Mouse (Mus musculus): Measurements from ENCODE around the gene Zdhhc22.
A peak's percentile ranks its signal among the peaks of the same experiment; 100 is the strongest.

Gene Zdhhc22

GRCm38 (mm10) chr12:86989890-86990754, at the start of gene Zdhhc22:
TSS of gene Zdhhc22 (minus strand) at chr12:86990430.
- peak; percentile 69 for DNase-seq (ENCODE audit: low read depth, low spot score)

DNA sequence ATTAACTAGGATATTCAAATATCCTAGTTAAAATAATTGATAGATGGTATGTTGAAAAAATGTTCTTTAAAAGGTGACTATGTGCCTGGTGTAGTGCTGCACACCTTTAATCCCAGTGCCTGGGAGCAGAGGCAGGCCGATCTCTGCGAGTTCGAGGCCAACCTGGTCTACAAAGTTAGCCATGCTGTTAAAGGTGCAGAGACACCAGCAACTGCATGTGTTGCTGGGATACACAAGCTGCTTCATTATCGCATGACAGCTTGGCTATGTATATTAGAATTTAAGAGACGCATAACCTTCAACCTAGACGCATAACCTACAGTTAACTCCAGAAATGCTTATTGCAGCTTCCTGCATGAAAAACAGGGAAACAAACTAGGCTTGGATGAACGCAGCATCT, 46.4 kb upstream of the Zdhhc22 start:
- no peak for DNase-seq (ENCODE audit: low read depth, low spot score)

DNA sequence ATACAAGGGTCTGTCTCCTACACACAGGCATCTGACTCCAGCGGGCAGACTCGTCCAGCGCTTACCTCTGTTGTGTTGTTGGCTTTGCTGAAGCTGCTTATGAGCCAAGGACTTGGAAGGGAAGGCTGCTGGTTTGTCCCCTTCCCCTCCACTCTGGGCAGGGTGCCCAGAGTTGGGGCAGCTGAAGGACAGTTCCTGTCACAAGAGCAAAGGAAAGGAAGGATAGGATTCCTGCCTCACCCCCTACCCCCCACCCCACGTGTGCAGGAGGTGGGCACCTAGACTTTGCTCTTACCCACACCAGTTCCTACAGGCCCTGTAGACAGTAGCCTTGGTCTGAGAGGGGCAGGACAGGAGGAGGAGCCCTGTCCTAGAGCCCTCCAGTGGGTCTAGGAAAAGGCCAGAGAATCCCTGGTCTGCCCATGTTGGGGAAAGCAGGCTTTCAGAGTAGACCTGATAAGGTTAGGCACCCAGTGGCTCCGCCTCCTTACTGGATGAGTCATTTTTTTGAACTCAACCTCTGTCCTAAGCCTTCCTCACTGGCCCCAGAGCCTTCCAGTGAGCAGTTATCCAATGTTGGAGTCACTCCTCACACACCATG, 41.0 kb upstream of the Zdhhc22 start:
- no peak for DNase-seq (ENCODE audit: low read depth, low spot score)

DNA sequence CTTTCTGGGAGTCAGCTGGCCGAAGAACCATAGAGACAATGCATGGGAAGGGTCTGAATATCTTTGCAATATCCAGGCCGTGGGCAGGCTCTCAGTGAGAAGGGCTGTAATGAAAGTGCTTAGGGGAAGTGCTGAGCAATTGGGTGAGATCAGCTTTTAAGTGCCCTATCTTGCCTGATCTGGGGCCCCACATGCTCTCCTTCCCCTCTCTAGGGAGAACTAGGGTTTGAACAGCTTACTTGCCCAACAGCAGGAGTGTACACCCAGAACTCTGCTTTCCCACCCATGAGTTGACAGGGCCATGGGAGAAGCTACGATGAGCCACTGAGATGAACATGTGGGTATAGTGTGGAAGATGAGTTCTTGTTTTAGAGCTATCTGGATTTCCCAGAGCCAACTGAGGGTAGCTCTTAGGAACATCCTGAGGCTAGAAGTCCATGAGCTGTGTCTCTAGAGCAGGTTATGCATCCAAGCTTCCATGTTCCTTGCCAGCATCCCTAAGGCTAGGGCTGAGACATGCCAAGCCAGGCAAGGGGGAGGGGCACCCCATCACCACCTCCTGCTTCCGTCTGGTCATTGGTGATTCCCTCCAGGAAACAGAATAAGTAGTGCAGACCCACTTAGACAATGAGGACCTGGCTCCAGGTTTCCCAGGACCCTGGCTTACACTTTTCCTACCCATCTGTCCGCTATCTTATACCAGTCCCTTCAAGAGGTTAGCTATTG, 39.2 kb upstream of the Zdhhc22 start:
- DNase-seq (ENCODE audit: low read depth, low spot score), result no peak

DNA sequence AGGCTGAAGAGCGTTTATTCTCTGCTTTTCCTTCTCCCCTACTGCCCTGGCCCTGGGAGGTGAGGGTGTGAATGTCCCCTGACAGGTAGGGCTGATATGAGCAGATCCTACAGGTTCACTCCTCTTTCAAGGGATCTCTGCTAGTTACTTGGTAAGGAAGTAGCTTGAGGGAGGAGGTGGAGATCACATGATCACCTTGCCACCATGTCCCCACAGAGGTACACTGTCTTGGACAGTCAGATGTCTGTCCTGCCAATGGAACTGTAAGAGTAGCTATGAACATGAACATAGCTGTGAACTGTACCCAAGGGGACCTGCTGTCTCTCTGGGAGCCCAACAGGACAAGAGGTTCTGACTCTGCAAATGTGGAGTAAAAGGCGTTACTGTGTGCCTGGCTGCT, 37.8 kb upstream of the Zdhhc22 start:
- no peak for DNase-seq (ENCODE audit: low read depth, low spot score)

GRCm38 (mm10) chr12:87027391-87027790, 37.2 kb upstream of the Zdhhc22 start:
- no peak for DNase-seq (ENCODE audit: low read depth, low spot score)

DNA sequence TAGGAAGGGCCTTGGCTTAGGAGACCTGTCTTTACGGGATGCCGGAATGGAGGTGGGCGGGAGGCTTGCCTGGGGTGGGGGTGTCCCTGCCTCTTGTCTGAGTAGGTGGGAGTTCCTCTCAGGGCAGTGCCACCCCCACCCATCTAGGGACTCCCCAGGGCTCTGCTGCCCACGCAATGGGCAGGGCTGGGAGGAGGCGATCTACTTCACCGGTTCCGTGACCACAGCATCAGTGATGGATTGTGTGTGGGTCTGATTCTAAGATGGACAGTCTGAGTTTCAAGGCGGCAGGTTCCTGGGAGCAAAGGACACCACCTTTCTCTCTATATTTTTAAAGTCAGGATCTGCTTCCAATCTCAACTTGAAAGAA, 36.6 kb upstream of the Zdhhc22 start:
- no peak for DNase-seq (ENCODE audit: low read depth, low spot score)

- DNase-seq (ENCODE audit: low read depth, low spot score), result peak; percentile 42
Measured at GRCm38 (mm10) chr12:87026109-87026870, 36.1 kb upstream of the Zdhhc22 start.

- no peak for DNase-seq (ENCODE audit: low read depth, low spot score)
Measured at GRCm38 (mm10) chr12:87023456-87023855, 33.2 kb upstream of the Zdhhc22 start.

DNA sequence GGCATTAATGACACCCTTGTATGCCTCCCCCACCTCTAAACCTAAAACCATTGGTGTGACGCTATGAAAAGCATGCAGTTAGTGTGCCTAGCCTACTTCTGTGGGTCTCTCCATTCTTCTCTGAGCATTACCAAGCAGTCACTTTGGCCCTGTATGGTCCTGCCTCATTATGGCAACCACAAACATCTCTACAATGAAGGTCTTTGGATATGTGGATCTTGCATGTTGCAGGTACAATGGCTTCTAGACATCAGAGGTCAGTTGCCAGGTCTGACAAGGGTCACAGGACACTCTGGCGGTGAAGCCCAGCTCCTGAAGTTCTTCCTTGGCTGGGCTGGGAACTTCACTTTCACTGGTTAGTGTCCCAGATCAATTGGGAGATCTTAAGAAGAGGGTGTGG, 31.8 kb upstream of the Zdhhc22 start:
- DNase-seq (ENCODE audit: low read depth, low spot score), result no peak

DNA sequence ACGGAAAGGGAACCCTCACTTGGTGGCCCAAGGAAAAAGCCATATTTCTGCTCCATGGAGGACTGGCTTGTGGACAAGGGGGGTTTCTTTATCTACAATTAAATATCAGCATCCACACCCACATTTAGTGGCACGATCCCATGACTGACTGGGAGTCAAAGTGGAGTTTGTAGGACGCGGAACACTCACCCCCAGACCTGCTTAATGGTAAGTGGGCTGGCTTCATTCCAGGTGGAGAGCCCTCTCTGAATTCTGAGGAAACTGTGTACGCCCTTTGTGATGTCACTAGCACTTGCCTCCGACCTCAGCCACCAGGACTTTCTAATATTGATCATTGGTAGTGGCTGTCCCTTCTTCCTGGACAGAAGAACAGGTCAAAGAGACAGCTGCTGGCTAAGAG, 30.8 kb upstream of the Zdhhc22 start, which contains the start of gene Tmem63c:
Tmem63c (plus strand) TSS at position 301 of the 400 bp plus-strand sequence.
- no peak for DNase-seq (ENCODE audit: low read depth, low spot score)

DNA sequence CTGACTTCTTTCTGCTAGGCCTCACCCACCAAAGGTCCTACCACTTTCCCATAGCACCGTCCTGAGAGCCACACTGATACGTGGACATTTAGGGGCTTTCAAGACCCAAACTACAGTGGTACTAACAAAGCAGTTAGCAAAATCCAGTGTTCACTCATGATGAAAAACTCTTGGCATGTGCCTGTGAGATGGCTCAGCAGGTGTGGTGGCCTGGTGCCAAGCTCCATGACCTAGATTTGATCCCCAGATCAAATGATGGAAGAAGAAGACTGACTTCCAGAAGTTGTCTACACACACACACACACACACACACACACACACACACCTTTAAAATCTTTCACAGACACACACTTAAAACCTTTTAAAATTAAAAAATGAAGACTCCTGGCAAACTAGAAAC, 28.5 kb upstream of the Zdhhc22 start:
- no peak for DNase-seq (ENCODE audit: low read depth, low spot score)

DNA sequence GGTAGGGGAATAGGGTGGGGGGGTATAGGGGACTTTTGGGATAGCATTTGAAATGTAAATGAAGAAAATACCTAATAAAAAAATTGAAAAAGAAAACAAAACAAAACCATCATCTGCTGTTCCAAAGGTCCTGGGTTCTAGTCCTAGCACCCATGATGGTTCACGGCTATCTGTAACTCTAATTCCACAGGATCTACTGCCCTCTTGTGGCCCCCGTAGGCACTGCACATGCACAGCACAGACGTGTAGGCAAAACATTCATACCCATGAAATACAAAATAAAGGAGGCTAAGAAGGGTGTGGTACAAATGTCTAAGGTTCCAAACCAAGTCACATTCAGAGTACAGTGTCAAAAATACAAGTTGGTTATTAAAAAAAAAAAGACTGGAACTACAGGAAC, 26.8 kb upstream of the Zdhhc22 start:
- DNase-seq (ENCODE audit: low read depth, low spot score), result peak; percentile 26

DNA sequence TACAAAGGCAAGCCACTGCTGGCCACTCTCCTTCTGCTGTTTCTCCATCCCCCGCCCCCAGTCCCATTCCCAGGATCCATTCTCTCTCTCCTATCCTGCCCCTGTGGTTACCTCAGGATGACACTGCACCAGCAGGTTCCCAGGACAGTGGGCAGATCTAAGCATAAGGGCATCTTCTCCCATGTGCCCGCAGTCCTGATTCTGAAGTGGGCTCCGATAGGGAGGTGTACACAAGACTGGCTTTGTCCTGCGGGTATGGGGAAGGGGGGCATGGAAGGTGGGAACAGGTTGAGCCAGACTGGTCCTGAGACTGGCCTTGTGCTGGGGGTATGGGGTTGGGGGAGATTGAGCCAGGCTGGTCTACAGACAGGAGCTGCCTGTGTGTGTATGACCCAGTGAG, 14.4 kb upstream of the Zdhhc22 start:
- DNase-seq (ENCODE audit: low read depth, low spot score), result no peak

DNA sequence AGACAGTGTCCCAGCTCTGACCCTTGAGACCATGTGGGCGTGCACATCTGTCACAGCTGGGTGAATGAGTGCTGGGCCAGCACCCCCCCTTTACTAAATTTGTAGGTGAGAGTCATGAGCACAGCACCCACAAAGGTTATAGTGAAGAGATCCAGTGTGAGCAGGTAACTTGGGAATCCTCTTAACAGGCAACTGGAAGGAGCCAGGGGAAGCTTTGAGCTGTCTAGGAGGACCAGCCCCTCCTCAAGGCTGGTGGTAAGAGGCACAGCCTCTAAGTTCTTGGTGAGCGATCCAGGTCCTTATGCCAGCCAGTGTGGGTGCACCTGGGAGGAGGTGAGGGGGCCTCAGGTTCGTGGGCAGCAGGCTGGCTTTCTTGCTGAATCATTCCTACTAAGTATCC, 13.4 kb upstream of the Zdhhc22 start:
- DNase-seq (ENCODE audit: low read depth, low spot score), result no peak

DNA sequence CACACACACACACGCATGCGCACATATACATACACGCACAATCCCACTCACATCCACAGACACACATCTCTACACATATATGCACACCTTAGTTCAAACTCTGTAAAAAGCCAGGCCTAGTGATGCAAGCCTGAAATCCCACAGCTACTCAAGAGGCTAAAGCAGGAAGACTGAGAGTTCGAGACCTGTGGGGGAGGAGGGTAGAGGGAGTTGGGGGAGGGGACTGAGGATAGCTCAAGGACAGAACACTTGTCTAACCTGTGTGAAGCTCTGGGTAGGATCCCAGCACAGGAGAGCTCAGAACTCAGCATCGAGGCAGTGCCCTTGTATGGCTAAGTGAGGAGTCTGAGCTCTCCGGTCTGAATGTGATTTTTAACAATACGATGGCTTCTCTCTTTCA, 12.6 kb upstream of the Zdhhc22 start:
- no peak for DNase-seq (ENCODE audit: low read depth, low spot score)

DNA sequence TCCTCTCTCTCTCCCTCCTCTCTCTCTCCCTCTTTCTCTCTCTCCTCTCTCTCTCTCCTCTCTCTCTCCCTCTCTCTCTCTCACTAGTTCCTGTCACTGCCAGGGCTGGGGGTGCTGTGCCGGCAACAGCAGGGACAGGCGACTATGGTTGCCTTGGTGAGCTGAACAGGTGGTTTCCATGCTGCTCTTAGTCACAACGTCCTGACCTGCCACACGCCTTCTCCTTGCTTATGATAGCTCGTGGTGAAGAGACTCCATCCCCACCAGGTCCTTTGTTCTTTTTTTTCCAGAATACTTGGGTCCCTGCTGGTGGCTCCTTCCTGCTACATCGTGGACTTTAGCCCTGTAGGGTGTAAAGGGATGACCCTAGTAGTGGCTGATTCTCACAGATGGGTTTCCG, 12.0 kb upstream of the Zdhhc22 start:
- no peak for DNase-seq (ENCODE audit: low read depth, low spot score)

- DNase-seq (ENCODE audit: low read depth, low spot score), result no peak
Measured at GRCm38 (mm10) chr12:87000840-87001176, 10.6 kb upstream of the Zdhhc22 start.

DNA sequence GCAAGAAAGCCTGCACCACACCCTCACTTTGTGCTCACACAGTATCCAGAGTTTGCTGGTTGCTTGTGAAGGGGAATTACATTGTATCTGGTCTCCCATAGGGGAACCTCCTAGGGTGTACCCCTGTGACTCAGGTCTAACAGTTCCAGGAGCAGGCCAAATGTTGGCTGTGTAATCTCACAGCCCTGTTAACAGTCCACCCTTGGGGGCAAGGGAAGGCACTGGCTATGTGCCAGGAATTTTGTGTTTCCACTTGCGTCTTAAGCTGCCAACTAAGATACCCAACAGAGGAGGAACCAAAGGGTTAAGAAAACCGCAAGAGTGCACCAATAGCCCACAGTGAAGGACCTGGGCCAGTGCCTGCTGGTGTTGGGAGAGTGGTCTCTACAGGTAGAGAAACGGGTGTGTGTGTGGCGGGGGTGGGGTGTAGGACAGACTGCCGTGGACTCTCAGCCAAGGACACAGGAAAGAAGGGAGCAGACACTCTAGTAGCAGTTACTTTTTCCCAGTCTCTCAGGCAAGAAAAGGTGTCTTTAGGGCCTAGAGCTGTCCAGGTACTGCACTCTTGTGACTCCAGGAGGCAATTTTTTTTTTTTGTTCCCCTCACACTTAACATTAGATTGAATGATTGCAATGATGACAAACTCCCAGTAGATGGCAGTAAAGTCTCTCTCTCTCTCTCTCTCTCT, 10.1 kb upstream of the Zdhhc22 start:
- DNase-seq (ENCODE audit: low read depth, low spot score), result peak; percentile 58

DNA sequence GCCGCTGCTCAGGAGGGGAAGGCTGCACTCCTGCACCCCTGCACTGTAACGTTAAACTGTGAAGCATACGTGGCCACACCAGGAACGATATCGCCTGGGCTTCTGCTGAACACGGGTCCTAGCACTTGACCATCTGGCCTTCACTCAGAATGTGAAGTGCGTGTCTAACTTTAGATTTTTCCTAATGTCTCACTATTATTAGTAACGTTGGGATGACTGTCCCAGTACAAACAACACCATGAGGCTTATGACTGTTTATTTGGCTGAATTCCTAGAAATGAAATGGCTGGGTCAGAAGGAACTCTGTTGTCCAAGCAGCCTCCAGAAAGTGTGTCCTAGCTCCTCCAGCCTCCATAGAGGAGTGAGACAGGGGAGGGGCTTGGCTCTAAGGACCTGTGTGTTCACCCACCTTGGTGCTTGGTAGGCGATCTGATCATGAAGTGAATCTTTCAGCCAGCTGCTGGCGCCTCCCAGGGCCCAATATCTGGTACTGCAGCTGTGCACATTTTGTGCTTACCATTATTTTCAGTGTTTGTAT, 9.1 kb upstream of the Zdhhc22 start:
- no peak for DNase-seq (ENCODE audit: low read depth, low spot score)

DNA sequence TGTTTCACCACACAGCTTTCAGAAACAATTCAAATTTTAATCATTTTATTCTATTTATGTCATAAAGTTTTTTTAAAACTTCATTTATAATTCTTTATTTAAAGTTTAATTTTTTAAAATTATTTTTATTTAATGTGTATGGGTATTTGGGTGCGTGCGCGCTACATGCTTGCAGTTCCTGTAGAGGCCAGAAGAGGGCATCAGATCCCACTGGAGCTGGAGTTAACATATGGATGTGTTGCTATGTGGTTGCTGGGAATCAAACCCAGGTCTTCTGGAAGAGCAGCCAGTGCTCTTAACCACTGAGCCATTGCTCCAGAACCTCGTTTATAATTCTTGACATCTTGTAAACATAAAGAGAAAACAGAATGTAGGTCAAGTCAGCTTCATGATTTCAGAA, 8.5 kb upstream of the Zdhhc22 start:
- DNase-seq (ENCODE audit: low read depth, low spot score), result no peak

Measured in mesoderm, embryonic 11.5 days (tissue).